Mouse (Mus musculus) activated CD4-positive, CD25-positive, alpha-beta regulatory T cell, adult 9 weeks (primary cell): ENCODE data around the gene Chp2. TPM values are rescaled to one million over a fixed set of nuclear protein-coding genes. Genes with fewer than 3 reads are reported as not detected.

Experiments
- polyA plus RNA-seq: library from polyadenylated mRNA; unstranded; fragments of 100-300 nt; shearing (Covaris generic); gene quantifications from one replicate; pipeline ENCODE4 v1.2.1, GENCODE M21; 2017

Gene Chp2
- polyA plus RNA-seq, result not detected

GRCm38 (mm10) chr7:122219315-122219801 is at the start of gene Chp2:
Chp2 (plus strand) TSS chr7:122219496.

GRCm38 (mm10) chr7:122186043-122186442 is 33.3 kb upstream of the Chp2 start, which contains the start of gene Ern2:
Ern2 (minus strand) TSS chr7:122186207.

Other genes starting within 250 kb of the Chp2 start
- 15.3 TPM for gene Cog7, start 237.8 kb upstream of the Chp2 start, polyA plus RNA-seq
- gene Gga2, start 198.3 kb upstream of the Chp2 start, polyA plus RNA-seq, result 4.1 TPM
- 13.1 TPM for gene Ubfd1, start 152.3 kb upstream of the Chp2 start, polyA plus RNA-seq
- gene Ears2, start 152.2 kb upstream of the Chp2 start, polyA plus RNA-seq, result 16.3 TPM
- 181 TPM for gene Ndufab1, start 117.6 kb upstream of the Chp2 start, polyA plus RNA-seq
- 8.2 TPM for gene Palb2, start 86.5 kb upstream of the Chp2 start, polyA plus RNA-seq
- gene Dctn5, start 86.5 kb upstream of the Chp2 start, polyA plus RNA-seq, result 153 TPM
- 8.2 TPM for gene Plk1, start 60.1 kb upstream of the Chp2 start, polyA plus RNA-seq
- gene Ern2, start 33.3 kb upstream of the Chp2 start, polyA plus RNA-seq, result not detected
- gene Prkcb, start 69.3 kb downstream of the Chp2 start, polyA plus RNA-seq, result 28.8 TPM